Mouse (Mus musculus) liver, embryonic 14.5 days (tissue): ENCODE results near the gene Prkab2.

Experiments
- CTCF ChIP-seq: IDR thresholded peaks from 2 replicates; pipeline ENCODE4 v1.5.1; 2016; ENCODE audit warnings: antibody characterized with exemption, low read depth, control low read depth
- EP300 ChIP-seq: IDR thresholded peaks from 2 replicates; pipeline ENCODE4 v1.6.1; 2016; ENCODE audit warnings: antibody characterized with exemption, low read depth

DNA sequence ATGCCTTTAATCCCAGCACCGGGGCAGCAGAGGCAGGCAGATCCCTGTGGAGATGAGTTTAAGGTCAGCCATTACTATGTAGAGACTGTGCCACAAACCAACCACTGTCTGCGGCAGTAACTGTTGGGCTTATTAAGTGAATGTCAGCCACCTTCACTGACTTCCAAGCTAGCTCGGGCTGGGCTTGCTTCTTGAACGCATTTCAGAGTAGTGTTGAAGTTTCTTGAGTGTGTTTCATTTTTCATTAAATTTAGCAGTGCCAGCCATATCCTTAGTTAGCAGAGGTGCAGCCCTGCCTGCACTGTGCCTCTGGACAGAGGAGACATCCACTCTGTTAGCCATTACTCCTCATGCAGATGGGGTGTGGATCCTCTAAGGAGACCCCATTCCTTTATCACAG, 27.2 kb upstream of the Prkab2 start:
- TF ChIP-seq CTCF (no peak), EP300 (no peak)
